Mouse (Mus musculus) heart, embryonic 11.5 days (tissue): ENCODE results near the gene Rbm8a2. TPM values are rescaled to one million over a fixed set of nuclear protein-coding genes. Genes with fewer than 3 reads are reported as not detected.

Experiments used
- ATAC-seq: fragments of 200-750 bp; cut with Nextera tagmentation; replicated peaks from 2 replicates; pipeline ENCODE4 v1.8.0; 2017; ENCODE audit warnings: moderate library complexity; ENCODE audit not compliant: insufficient number of reproducible peaks, low FRiP score, low TSS enrichment
- H3K27ac ChIP-seq: fragments of 300-500 bp; sonication (generic); 2 replicates; pipeline ENCODE4 v1.5.1; 2014; ENCODE audit warnings: mild to moderate bottlenecking, low read depth, low read length
- H3K27me3 ChIP-seq: fragments of 300-500 bp; sonication (generic); 2 replicates; pipeline ENCODE4 v1.6.1; 2014; ENCODE audit warnings: mild to moderate bottlenecking, low read length, mixed read lengths; ENCODE audit not compliant: control insufficient read depth, insufficient read depth
- H3K36me3 ChIP-seq: fragments of 300-500 bp; sonication (generic); 2 replicates; pipeline ENCODE4 v1.6.1; 2014; ENCODE audit warnings: mild to moderate bottlenecking, low read length, moderate library complexity, mixed read lengths; ENCODE audit not compliant: control insufficient read depth, insufficient read depth
- H3K4me1 ChIP-seq: fragments of 300-500 bp; sonication (generic); 2 replicates; pipeline ENCODE4 v1.6.1; 2014; ENCODE audit warnings: low read length; ENCODE audit not compliant: control insufficient read depth, insufficient read depth
- H3K4me2 ChIP-seq: fragments of 300-500 bp; sonication (generic); 2 replicates; pipeline ENCODE4 v1.6.1; 2014; ENCODE audit warnings: mild to moderate bottlenecking, moderate library complexity
- H3K4me3 ChIP-seq: fragments of 300-500 bp; sonication (generic); 2 replicates; pipeline ENCODE4 v1.5.1; 2014; ENCODE audit warnings: low read depth, low read length
- H3K9ac ChIP-seq: fragments of 300-500 bp; sonication (generic); 2 replicates; pipeline ENCODE4 v1.6.1; 2014; ENCODE audit warnings: mild to moderate bottlenecking, low read depth, low read length, moderate library complexity
- H3K9me3 ChIP-seq: fragments of 300-500 bp; sonication (generic); replicated peaks from 2 replicates; pipeline ENCODE4 v1.6.1; 2016; ENCODE audit warnings: low read length; ENCODE audit not compliant: control insufficient read depth
- WGBS: fragments of 180-500 bp; shearing (Covaris S2); extraction: QIAGEN DNeasy Blood & Tissue Kit; methylation state at CpG from one replicate; pipeline ENCODE4 v1.1.7; 2014; ENCODE audit not compliant: insufficient replicate concordance; 5-methylcytosine and 5-hydroxymethylcytosine counted together
- polyA plus RNA-seq: library from polyadenylated mRNA; unstranded; fragments of >200 nt; fragmentation: Nextera tagmentation; extraction: Ambion mirVana; gene quantifications from 2 replicates; pipeline ENCODE4 v1.2.1, GENCODE M21; 2014

Gene Rbm8a2
- polyA plus RNA-seq, 1 experiment from 2014 or later: 0.83 TPM

DNA sequence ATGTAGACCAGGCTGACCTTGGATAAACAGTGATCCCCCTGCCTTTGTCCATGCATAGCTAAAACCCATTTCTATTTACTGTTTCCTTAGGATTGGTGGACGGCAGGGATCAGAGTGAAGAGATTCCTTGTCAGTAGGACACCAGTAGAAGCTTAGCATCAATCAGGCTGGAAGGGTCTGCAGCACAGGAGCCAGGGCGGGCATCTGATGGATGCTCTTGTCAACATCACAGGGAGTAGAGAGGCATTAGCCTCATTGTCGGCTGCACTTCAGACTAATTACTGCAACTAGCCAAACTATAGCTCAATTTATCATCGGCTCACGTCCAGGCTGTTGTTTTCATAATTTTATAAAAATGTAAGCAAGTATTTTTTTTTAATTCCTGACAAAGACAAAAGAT lies 21.7 kb upstream of the Rbm8a2 start:
- Histone ChIP-seq H3K4me2 (no peak overlapping the region), H3K4me1 (no peaks in the 10 kb centered on the region), H3K36me3 (no peaks in the 10 kb centered on the region), H3K9ac (no peak overlapping the region), H3K9me3 (no peaks in the 10 kb centered on the region), H3K27ac (no peak overlapping the region), H3K27me3 (no peaks in the 10 kb centered on the region), H3K4me3 (no peak overlapping the region)
- 58% methylated on average over 5 of the region's 5 CpGs for WGBS
- ATAC-seq: no peak

DNA sequence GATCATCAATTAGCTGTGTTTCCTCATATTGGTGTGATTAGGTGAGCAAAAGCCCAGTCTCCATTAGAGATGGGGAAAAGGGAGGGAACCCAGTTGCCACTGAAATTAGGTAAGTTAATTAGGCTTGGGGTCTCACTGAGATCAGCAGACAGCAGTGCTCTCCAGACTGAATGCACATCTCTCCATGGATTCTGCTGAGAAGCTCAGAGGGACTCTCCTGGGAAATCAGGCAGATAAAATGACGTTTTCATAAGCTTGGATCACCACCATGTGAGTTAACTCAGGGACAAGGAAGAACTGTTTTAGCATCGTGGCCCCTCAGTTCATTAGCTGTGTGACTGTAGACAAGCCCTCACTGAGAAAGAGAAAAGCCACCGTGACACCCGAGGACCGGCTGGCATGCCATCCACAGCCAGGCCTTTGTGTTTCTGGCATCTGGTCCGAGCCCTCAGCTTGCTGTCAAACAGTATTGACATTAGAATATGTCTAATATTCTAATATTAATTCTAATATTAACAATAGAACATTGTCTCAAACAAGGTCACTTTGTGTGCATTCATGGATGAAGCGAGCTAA lies 18.2 kb upstream of the Rbm8a2 start:
- no peak for ATAC-seq
- H3K27me3 ChIP-seq: no peaks in the 10 kb centered on the region
- H3K9ac ChIP-seq: no peak overlapping the region
- H3K36me3 ChIP-seq: no peaks in the 10 kb centered on the region
- no peak overlapping the region for H3K27ac ChIP-seq
- WGBS: 73% methylated on average over 7 of the region's 7 CpGs
- no peaks in the 10 kb centered on the region for H3K9me3 ChIP-seq
- H3K4me3 ChIP-seq: no peak overlapping the region
- H3K4me1 ChIP-seq: no peaks in the 10 kb centered on the region
- H3K4me2 ChIP-seq: no peak overlapping the region

DNA sequence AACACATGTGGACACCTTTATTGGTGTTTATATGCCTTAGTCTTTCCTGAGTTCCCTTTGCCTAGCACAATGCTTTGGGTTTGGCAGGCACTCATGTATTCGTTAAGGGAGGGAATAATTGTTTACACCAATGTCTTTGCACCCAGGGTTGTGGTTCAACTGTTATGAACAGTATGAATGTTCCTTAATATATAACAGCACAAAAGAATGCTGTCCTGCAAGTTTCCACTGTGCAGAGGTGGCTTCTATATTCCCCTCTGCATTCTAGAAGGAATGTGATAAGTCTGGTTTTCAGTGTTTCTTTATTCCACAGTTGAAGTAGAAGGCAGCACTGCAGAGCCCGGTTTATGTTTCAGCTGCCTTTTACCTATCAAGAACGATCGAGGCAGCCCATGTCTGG lies 10.0 kb upstream of the Rbm8a2 start:
- no peaks in the 10 kb centered on the region for H3K27me3 ChIP-seq
- H3K36me3 ChIP-seq: no peaks in the 10 kb centered on the region
- no peak overlapping the region for H3K4me3 ChIP-seq
- no peak overlapping the region for H3K9ac ChIP-seq
- H3K27ac ChIP-seq: no peak overlapping the region
- 79% methylated on average over 4 of the region's 4 CpGs for WGBS
- H3K4me2 ChIP-seq: no peak overlapping the region
- no peak for ATAC-seq
- H3K4me1 ChIP-seq: no peaks in the 10 kb centered on the region
- H3K9me3 ChIP-seq: no peaks in the 10 kb centered on the region

DNA sequence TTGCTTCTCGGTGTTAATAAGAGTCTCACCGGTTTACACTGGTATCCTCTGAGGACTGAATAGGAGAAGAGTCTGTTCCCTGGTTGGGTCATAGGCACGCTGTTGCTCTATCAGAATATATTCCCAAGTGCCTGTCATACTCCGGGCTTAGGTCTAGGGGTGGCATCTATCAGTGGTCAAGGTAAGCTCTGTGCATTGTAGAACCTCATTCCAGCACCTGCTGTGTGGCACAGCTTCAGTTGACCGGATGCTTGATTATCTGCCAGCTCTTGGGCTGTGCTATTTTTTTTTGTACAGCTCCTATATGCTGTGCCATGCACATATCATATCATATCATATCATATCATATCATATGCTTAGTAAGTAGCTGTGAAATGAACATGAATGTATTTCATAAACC lies 9.5 kb upstream of the Rbm8a2 start:
- ATAC-seq: no peak

DNA sequence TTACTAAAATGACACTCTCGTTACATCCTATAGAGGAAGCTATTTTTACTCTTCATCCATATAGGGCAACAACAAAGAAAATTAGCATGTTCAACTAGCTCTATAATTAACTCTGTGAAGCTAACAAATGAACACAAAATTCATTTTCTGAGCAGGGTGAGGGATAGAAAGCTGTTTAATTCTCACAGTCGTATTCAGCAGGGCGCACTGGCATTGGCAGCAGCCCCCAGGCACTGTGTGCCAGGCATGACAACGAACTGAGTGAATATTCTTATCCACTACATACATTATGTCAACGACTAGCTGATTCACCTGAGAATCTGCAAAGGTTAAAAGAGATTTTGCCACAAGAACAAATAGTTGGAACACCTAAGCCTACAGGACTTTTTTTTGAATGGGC lies 8.2 kb downstream of the Rbm8a2 start:
- H3K9me3 ChIP-seq: no peaks in the 10 kb centered on the region
- no peak for ATAC-seq
- no peak overlapping the region for H3K9ac ChIP-seq
- no peak overlapping the region for H3K4me3 ChIP-seq
- WGBS: 80% methylated on average over 5 of the region's 5 CpGs
- H3K4me1 ChIP-seq: no peaks in the 10 kb centered on the region
- H3K36me3 ChIP-seq: no peaks in the 10 kb centered on the region
- no peak overlapping the region for H3K27ac ChIP-seq
- no peaks in the 10 kb centered on the region for H3K27me3 ChIP-seq
- H3K4me2 ChIP-seq: no peak overlapping the region

More for the DNA sequence above, 9.5 kb upstream of the Rbm8a2 start:
- WGBS: 85% methylated on average over 5 of the region's 5 CpGs
- no peaks in the 10 kb centered on the region for H3K36me3 ChIP-seq
- no peak overlapping the region for H3K27ac ChIP-seq
- H3K4me2 ChIP-seq: no peak overlapping the region
- no peaks in the 10 kb centered on the region for H3K27me3 ChIP-seq
- H3K4me1 ChIP-seq: no peaks in the 10 kb centered on the region
- no peaks in the 10 kb centered on the region for H3K9me3 ChIP-seq
- H3K9ac ChIP-seq: no peak overlapping the region
- H3K4me3 ChIP-seq: no peak overlapping the region

DNA sequence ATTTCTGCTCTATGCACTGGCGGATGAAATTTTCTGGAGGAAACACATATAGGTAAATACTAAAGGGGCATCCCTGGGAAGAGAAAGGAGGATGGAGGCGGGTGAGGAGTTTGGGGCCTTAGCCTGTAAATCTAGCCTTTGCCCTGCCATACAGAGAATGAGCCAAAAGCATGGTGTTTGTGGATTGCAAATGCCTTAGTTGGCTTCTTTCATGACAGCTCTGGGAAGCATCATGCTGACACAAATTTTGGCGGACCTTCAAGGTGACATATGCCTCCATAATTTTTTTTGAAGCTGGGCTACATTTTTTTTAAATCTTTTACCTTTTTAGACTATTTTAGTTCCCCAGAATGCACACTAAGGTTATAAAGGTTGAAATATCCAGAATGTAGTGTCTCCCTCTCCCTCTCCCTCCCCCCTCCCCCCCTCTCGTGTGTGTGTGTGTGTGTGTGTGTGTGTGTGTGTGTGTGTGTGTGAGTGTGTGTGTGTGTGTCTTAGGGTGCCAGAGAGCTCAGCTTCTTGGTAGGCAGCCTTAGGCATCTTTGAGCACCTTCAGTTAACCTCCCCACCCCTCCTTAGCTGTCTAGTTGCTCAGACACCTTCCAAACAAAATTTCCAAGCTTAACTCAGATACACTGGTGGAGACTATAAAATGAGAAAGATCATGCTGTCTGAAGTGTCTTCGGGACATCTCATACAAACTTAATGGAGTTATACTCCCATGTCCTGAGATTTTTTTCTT lies 11.7 kb downstream of the Rbm8a2 start:
- WGBS: 89% methylated on average over 5 of the region's 5 CpGs
- H3K4me1 ChIP-seq: no peaks in the 10 kb centered on the region
- no peaks in the 10 kb centered on the region for H3K27me3 ChIP-seq
- no peak overlapping the region for H3K4me2 ChIP-seq
- no peak overlapping the region for H3K9ac ChIP-seq
- H3K36me3 ChIP-seq: no peaks in the 10 kb centered on the region
- no peak overlapping the region for H3K4me3 ChIP-seq
- no peak for ATAC-seq
- no peaks in the 10 kb centered on the region for H3K9me3 ChIP-seq
- H3K27ac ChIP-seq: no peak overlapping the region

DNA sequence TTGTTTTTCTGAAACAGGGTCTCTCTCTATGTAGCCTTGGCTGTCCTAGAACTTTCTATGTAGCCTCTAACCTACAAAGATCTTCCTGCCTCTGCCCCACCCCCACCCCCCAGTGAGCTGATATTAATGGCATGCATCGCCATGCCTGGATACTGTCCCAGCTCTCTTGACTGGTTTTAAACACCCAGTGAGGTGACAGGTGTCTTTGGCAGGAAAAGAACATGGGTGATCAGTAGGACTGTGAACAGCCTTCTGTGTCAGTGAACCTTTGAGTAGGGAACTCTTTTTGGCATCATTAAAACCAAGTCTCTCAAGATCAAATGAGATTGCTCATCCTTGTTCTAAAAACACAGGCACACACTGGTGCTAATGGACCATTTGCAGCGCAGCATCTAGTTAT lies 17.1 kb downstream of the Rbm8a2 start:
- ATAC-seq: no peak
- no peaks in the 10 kb centered on the region for H3K4me1 ChIP-seq
- no peak overlapping the region for H3K9ac ChIP-seq
- H3K4me3 ChIP-seq: no peak overlapping the region
- 72% methylated on average over 2 of the region's 2 CpGs for WGBS
- no peaks in the 10 kb centered on the region for H3K36me3 ChIP-seq
- H3K9me3 ChIP-seq: no peaks in the 10 kb centered on the region
- no peaks in the 10 kb centered on the region for H3K27me3 ChIP-seq
- no peak overlapping the region for H3K4me2 ChIP-seq
- H3K27ac ChIP-seq: no peak overlapping the region

DNA sequence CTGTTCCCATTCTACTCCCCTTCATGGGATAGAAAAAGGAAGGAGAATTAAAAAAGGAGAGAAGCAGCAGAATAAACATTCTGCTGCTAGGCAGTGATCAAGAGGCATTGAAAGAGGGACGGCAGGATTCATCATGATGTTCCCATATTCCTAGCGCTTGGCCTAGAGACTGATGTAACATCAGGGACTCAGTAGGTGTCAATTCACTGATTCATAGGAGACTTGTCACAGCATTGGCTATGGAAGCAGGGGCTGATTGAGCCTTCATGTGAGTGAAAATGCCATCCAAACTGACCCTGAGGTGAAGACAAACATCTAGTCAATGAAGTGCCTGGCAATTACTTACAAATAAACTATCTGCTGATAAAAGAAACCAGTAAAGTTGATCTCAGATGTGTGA lies 28.1 kb downstream of the Rbm8a2 start:
- no peaks in the 10 kb centered on the region for H3K4me1 ChIP-seq
- H3K4me3 ChIP-seq: no peak overlapping the region
- H3K27me3 ChIP-seq: no peaks in the 10 kb centered on the region
- no peak overlapping the region for H3K9ac ChIP-seq
- H3K27ac ChIP-seq: no peak overlapping the region
- 86% methylated on average over 2 of the region's 2 CpGs for WGBS
- ATAC-seq: no peak
- no peaks in the 10 kb centered on the region for H3K9me3 ChIP-seq
- H3K36me3 ChIP-seq: no peaks in the 10 kb centered on the region
- no peak overlapping the region for H3K4me2 ChIP-seq

DNA sequence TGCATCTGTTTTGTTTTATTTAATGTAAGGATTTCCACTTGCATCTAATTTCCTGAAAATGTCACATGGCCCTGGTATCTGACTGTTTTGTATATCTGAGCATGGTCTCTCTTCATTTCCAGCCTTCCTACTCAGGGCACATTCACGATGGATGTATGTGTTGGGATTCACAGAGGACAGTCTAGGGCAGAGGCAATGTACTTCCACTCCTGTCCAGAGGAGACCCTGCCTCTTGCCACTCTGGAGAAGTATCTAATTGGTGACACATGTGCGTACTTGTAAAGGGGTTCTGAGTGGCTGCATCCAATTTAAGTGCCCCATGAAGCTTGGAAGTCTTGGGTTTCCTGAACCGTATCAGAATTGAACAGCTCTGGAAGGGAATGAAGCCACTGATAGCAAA lies 28.5 kb downstream of the Rbm8a2 start:
- H3K9ac ChIP-seq: no peak overlapping the region
- H3K4me3 ChIP-seq: no peak overlapping the region
- H3K4me1 ChIP-seq: no peaks in the 10 kb centered on the region
- no peak for ATAC-seq
- no peak overlapping the region for H3K4me2 ChIP-seq
- no peaks in the 10 kb centered on the region for H3K27me3 ChIP-seq
- no peaks in the 10 kb centered on the region for H3K9me3 ChIP-seq
- no peak overlapping the region for H3K27ac ChIP-seq
- H3K36me3 ChIP-seq: no peaks in the 10 kb centered on the region
- WGBS: 69% methylated on average over 3 of the region's 3 CpGs
